Mouse (Mus musculus) ES-Bruce4 (cell line): ENCODE data around the gene Manf.

ENCODE experiments used
- CTCF ChIP-seq: IDR thresholded peaks from one replicate; pipeline ENCODE4 v1.8.1; 2011; ENCODE audit warnings: low read depth, low read length
- EP300 ChIP-seq: IDR thresholded peaks from 2 replicates; pipeline ENCODE4 v1.6.1; 2011; ENCODE audit warnings: low read depth, low read length; ENCODE audit not compliant: insufficient read depth
- POLR2A ChIP-seq: IDR thresholded peaks from one replicate; pipeline ENCODE4 v1.8.1; 2011; ENCODE audit warnings: low read length; ENCODE audit not compliant: insufficient read depth

GRCm38 (mm10) chr9:106908174-106908573 lies 16.4 kb upstream of the Manf start:
- TF ChIP-seq EP300, result no peak
- no peak for TF ChIP-seq CTCF
- no peak for TF ChIP-seq POLR2A
